Mouse (Mus musculus): ENCODE results near the gene Dpm3.

Gene Dpm3

GRCm38 (mm10) chr3:89268916-89269315 lies 9.8 kb downstream of the Dpm3 start:
- no peak for DNase-seq (ENCODE audit: low spot score)

- peak; percentile 72 for DNase-seq (ENCODE audit: low spot score)
Observed at GRCm38 (mm10) chr3:89270051-89270755, 11.0 kb downstream of the Dpm3 start, which contains the start of gene Slc50a1. TSS of gene Slc50a1 (minus strand) at chr3:89270570.

- DNase-seq (ENCODE audit: low spot score) = no peak
Observed at GRCm38 (mm10) chr3:89270891-89271290, 11.7 kb downstream of the Dpm3 start.

- no peak for DNase-seq (ENCODE audit: low spot score)
Observed at GRCm38 (mm10) chr3:89271760-89272159, 12.6 kb downstream of the Dpm3 start.

GRCm38 (mm10) chr3:89276061-89276460 lies 16.9 kb downstream of the Dpm3 start:
- no peak for DNase-seq (ENCODE audit: low spot score)

- no peak for DNase-seq (ENCODE audit: low spot score)
Observed at GRCm38 (mm10) chr3:89277281-89278021, 18.3 kb downstream of the Dpm3 start.

GRCm38 (mm10) chr3:89278107-89278506 lies 18.9 kb downstream of the Dpm3 start:
- DNase-seq (ENCODE audit: low spot score) = no peak

GRCm38 (mm10) chr3:89278643-89279042 lies 19.5 kb downstream of the Dpm3 start:
- no peak for DNase-seq (ENCODE audit: low spot score)

GRCm38 (mm10) chr3:89279153-89279890 lies 20.2 kb downstream of the Dpm3 start:
- peak; percentile 79 for DNase-seq (ENCODE audit: low spot score)

- peak; percentile 52 for DNase-seq (ENCODE audit: low spot score)
Observed at GRCm38 (mm10) chr3:89280050-89280605, 21.0 kb downstream of the Dpm3 start.

GRCm38 (mm10) chr3:89280606-89281511 lies 21.7 kb downstream of the Dpm3 start, which contains the start of gene Efna1:
TSS of gene Efna1 (minus strand) at chr3:89281142.
- DNase-seq (ENCODE audit: low spot score) = peak; percentile 60

GRCm38 (mm10) chr3:89281579-89282290 lies 22.6 kb downstream of the Dpm3 start:
- peak; percentile 91 for DNase-seq (ENCODE audit: low spot score)

GRCm38 (mm10) chr3:89282291-89282643 lies 23.1 kb downstream of the Dpm3 start:
- DNase-seq (ENCODE audit: low spot score) = no peak

GRCm38 (mm10) chr3:89284261-89284660 lies 25.1 kb downstream of the Dpm3 start:
- DNase-seq (ENCODE audit: low spot score) = no peak

GRCm38 (mm10) chr3:89285526-89285925 lies 26.4 kb downstream of the Dpm3 start:
- no peak for DNase-seq (ENCODE audit: low spot score)

GRCm38 (mm10) chr3:89287286-89287685 lies 28.1 kb downstream of the Dpm3 start:
- no peak for DNase-seq (ENCODE audit: low spot score)

- DNase-seq (ENCODE audit: low spot score) = no peak
Observed at GRCm38 (mm10) chr3:89288503-89288928, 29.4 kb downstream of the Dpm3 start.

GRCm38 (mm10) chr3:89291874-89292273 lies 32.7 kb downstream of the Dpm3 start:
- no peak for DNase-seq (ENCODE audit: low spot score)

- DNase-seq (ENCODE audit: low spot score) = no peak
Observed at GRCm38 (mm10) chr3:89292303-89292702, 33.1 kb downstream of the Dpm3 start.

- DNase-seq (ENCODE audit: low spot score) = no peak
Observed at GRCm38 (mm10) chr3:89293247-89293918, 34.2 kb downstream of the Dpm3 start.

Data from retina, embryonic 14.5 days (tissue).